Mouse (Mus musculus) v-Abl transformed pro-B cells (cell line): ENCODE measurements around the gene Wdr81.

Source experiments
- in situ Hi-C, 2 experiments: fragments of 400-800 bp; cut with MboI; formaldehyde crosslinking; loops; one replicate each; pipeline ENCODE4 v1.15.1; 2025; ENCODE audit not compliant: unreplicated experiment in 2 of 2

The Wdr81 gene

GRCm38 (mm10) chr11:75441034-75441433 is 13.5 kb downstream of the Wdr81 start:
- in situ Hi-C loops = no loop called here

- in situ Hi-C loops = no loop called here
Measured at GRCm38 (mm10) chr11:75439951-75440350, 14.6 kb downstream of the Wdr81 start.

- in situ Hi-C loops = no loop called here
Measured at GRCm38 (mm10) chr11:75439363-75439762, 15.2 kb downstream of the Wdr81 start, which contains the start of gene Serpinf2. Serpinf2 (minus strand) TSS chr11:75439591.

GRCm38 (mm10) chr11:75438804-75439203 is 15.7 kb downstream of the Wdr81 start:
- in situ Hi-C loops = no loop called here

GRCm38 (mm10) chr11:75438194-75438593 is 16.3 kb downstream of the Wdr81 start:
- in situ Hi-C loops = no loop called here

- in situ Hi-C loops = no loop called here
Measured at GRCm38 (mm10) chr11:75434138-75434537, 20.4 kb downstream of the Wdr81 start.

GRCm38 (mm10) chr11:75431307-75431706 is 23.2 kb downstream of the Wdr81 start:
- in situ Hi-C loops = no loop called here

GRCm38 (mm10) chr11:75429019-75429705 is 25.4 kb downstream of the Wdr81 start:
- in situ Hi-C loops = no loop called here

- in situ Hi-C loops = no loop called here
Measured at GRCm38 (mm10) chr11:75424459-75424858, 30.1 kb downstream of the Wdr81 start.

- in situ Hi-C loops = no loop called here
Measured at GRCm38 (mm10) chr11:75424033-75424432, 30.5 kb downstream of the Wdr81 start.

- in situ Hi-C loops = no loop called here
Measured at GRCm38 (mm10) chr11:75423091-75423490, 31.4 kb downstream of the Wdr81 start.

GRCm38 (mm10) chr11:75422013-75422792 is 32.3 kb downstream of the Wdr81 start, which contains the start of gene Serpinf1:
Serpinf1 (minus strand) TSS chr11:75422701.
- in situ Hi-C loops = no loop called here

GRCm38 (mm10) chr11:75421375-75422012 is 33.0 kb downstream of the Wdr81 start:
- in situ Hi-C loops = no loop called here

GRCm38 (mm10) chr11:75420810-75421374 is 33.6 kb downstream of the Wdr81 start:
- in situ Hi-C loops = no loop called here

- in situ Hi-C loops = no loop called here
Measured at GRCm38 (mm10) chr11:75420037-75420436, 34.5 kb downstream of the Wdr81 start.

- in situ Hi-C loops = loop anchor here in 1 of 2 experiments (5.0 kb wide), 1 partner anchor 36 kb away; the partner anchor contains the start of gene Wdr81
Measured at GRCm38 (mm10) chr11:75415994-75416393, 38.5 kb downstream of the Wdr81 start.

- in situ Hi-C loops = loop anchor here in 1 of 2 experiments (5.0 kb wide), 1 partner anchor 37 kb away; the partner anchor contains the start of gene Wdr81
Measured at GRCm38 (mm10) chr11:75415096-75415495, 39.4 kb downstream of the Wdr81 start.

GRCm38 (mm10) chr11:75410591-75410990 is 43.9 kb downstream of the Wdr81 start:
- in situ Hi-C loops = loop anchor here in 1 of 2 experiments (5.0 kb wide), 1 partner anchor 47 kb away; no protein-coding TSS in a partner anchor

GRCm38 (mm10) chr11:75409679-75410575 is 44.6 kb downstream of the Wdr81 start:
- in situ Hi-C loops = loop anchor here in 1 of 2 experiments (5.0 to 10.0 kb wide), 2 partner anchors 47 to 115 kb away; no protein-coding TSS in a partner anchor
